Mouse (Mus musculus): ENCODE measurements around the gene Mast4.

Mast4 gene

DNA sequence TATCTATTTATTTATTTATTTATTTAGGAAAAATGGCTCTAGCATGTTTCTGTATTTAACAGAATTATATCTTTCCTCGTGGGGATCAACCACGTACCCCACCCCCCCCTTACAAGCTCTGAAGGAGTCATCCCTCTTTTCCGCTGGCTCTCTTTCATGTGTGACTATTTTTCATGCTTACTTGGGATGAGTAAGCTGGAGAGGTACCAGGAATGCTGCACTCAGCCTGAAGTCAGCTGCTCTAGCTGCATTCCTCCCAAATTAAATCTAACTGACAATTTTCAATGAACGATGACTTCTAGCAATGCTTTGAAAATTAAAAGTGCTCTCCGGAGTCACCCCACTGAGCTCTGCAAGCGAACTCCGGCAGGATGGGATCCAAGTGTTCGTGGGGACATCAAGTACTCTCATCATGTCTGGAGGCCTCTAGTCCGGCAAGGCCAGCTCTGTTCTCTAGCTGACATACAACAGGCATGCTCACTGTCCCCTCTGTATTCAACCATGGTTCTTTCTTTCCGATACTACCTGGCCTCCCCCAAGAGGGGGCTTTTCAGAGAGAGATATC is 547.5 kb downstream of the Mast4 start:
- DNase-seq (ENCODE audit: low spot score), result no peak

DNA sequence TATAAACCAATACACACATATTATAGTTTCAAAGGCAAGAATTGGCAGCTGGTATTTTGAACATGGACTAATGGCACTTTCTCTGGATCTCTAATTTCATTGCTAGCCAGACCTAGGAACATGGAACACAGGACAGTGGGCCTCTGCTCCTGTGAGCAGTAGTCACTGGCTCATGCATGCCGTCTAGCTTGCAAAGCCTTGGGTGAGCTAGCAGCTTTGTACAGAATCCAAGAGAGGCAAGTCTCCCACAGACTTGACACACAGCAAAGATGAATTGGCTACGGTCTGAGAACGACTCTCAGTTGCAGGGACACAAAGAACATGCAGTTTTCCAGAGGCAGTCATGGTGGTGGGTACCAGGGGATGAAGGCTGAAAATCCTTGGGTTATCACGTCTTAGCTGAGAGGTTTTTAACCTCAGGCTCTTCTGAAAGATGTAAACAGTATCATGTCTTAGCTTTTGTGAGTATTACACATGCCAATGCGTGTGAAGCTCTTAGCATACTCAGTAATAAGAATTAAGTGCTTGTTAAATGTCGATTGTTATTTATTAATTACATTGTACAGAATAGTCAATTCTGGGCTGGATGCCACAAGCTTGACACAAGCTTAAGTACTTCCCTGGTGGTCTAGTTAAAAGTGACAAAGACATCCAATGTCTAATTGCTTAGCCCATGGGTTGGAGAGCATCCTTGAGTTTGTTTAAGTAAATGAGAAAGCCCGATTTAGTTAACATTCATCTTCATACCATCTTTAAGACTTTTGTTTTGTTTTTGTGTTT is 550.6 kb downstream of the Mast4 start:
- no peak for DNase-seq (ENCODE audit: low spot score)

- DNase-seq (ENCODE audit: low spot score), result no peak
Measured at GRCm38 (mm10) chr13:102779275-102779674, 555.0 kb downstream of the Mast4 start.

GRCm38 (mm10) chr13:102778859-102779258 is 555.4 kb downstream of the Mast4 start:
- no peak for DNase-seq (ENCODE audit: low spot score)

GRCm38 (mm10) chr13:102775506-102775905 is 558.8 kb downstream of the Mast4 start:
- no peak for DNase-seq (ENCODE audit: low spot score)

DNA sequence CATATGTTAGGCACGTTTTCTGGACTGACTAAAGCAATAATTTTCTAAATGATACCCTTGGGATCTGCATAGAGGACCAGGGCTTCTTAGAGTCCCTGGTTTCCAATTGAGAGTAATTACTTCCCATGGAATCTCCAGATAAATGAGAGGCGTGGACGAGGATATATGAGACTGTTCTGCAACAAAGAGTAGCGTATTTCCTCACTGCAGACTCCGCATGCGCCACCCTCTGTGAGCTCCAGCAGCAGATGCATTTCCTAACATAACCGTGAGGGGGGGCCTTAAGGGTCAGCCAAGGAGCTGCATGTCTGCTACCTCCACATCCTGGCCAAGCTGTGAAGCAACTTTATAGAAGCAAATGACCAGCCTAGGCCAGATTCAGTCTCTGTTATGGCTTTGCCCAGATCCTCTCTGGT is 559.5 kb downstream of the Mast4 start:
- no peak for DNase-seq (ENCODE audit: low spot score)

DNA sequence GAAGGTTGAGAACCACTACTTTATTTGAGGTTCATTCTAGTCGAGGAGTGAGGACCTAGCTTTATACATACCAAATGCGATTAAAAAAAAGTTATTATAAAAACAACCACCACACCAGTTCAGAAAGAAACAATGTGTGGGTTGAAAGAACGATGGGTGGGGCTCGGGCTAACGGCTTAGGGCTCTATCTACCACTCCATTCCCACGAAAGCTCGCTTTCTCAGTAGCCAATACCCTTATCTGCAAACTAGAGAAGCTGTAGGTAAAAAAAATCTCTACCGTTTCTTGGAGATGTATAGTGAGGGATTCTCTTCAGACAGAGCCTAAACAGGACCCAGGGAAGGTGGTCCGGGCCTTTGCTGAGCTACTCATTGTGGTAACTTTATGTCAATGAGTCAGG is 561.1 kb downstream of the Mast4 start:
- no peak for DNase-seq (ENCODE audit: low spot score)

- no peak for DNase-seq (ENCODE audit: low spot score)
Measured at GRCm38 (mm10) chr13:102770194-102770593, 564.1 kb downstream of the Mast4 start.

GRCm38 (mm10) chr13:102768512-102768911 is 565.8 kb downstream of the Mast4 start:
- no peak for DNase-seq (ENCODE audit: low spot score)

GRCm38 (mm10) chr13:102767110-102767509 is 567.2 kb downstream of the Mast4 start:
- DNase-seq (ENCODE audit: low spot score), result no peak

GRCm38 (mm10) chr13:102765216-102765615 is 569.1 kb downstream of the Mast4 start:
- no peak for DNase-seq (ENCODE audit: low spot score)

- no peak for DNase-seq (ENCODE audit: low spot score)
Measured at GRCm38 (mm10) chr13:102764218-102764617, 570.1 kb downstream of the Mast4 start.

DNA sequence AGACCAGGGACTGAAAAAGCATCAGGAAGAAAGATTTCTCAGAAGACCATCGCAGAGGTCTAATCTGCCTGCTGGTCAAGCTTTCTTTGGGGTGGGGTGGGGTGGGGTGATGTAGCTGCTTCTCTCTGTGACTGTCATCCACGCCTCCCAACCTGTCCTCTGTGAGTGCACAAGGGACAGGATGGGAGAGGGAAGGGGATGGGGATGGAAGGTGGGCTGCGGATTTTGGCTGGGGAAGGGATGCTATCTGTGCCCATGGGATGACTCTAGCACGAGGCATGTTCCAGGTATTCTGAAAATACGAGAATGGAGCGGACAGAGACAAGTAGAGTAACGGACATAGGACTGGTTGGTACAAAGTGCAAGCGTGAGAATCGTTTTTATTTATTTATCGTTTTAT is 572.1 kb downstream of the Mast4 start:
- DNase-seq (ENCODE audit: low spot score), result no peak

- DNase-seq (ENCODE audit: low spot score), result no peak
Measured at GRCm38 (mm10) chr13:102761410-102761809, 572.9 kb downstream of the Mast4 start.

GRCm38 (mm10) chr13:102758021-102758420 is 576.3 kb downstream of the Mast4 start:
- no peak for DNase-seq (ENCODE audit: low spot score)

DNA sequence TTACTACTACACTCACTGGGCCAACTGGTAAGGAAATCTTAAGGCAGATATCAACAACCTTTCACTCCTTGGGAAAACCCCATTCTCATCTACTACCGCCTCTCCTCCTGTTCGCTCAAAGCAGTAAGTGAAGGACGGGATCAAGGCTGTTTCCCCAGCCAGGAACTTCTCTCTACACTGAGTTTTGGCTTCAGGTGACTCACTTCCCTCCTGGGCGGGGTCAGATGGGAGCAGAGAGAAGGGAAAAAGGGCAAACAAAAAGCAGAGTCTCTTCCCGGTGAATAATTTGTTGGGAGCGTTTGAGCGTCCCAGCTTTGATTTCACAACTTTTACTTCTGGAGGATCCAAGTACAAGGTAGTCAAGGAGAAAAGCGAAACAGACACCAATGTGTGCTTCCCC is 578.2 kb downstream of the Mast4 start:
- DNase-seq (ENCODE audit: low spot score), result no peak

DNA sequence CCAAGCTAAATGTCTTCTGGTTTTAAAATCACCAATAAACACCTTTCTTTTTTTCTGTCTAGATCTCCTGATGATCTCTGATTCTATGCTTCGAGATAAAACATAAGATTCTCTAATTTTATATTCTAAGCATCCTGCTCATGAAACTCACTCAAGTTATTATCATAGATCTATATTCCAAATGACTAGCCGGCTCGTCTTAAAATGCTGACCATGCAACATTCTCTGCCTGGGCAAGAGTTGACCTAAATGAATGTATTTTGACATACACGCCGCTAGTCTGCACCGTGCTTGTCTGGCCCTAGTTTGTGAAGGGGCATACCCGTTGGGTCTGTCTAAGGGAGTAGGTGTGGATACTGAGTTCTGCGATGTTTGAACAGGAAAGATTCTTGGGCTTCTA is 579.2 kb downstream of the Mast4 start:
- no peak for DNase-seq (ENCODE audit: low spot score)

DNA sequence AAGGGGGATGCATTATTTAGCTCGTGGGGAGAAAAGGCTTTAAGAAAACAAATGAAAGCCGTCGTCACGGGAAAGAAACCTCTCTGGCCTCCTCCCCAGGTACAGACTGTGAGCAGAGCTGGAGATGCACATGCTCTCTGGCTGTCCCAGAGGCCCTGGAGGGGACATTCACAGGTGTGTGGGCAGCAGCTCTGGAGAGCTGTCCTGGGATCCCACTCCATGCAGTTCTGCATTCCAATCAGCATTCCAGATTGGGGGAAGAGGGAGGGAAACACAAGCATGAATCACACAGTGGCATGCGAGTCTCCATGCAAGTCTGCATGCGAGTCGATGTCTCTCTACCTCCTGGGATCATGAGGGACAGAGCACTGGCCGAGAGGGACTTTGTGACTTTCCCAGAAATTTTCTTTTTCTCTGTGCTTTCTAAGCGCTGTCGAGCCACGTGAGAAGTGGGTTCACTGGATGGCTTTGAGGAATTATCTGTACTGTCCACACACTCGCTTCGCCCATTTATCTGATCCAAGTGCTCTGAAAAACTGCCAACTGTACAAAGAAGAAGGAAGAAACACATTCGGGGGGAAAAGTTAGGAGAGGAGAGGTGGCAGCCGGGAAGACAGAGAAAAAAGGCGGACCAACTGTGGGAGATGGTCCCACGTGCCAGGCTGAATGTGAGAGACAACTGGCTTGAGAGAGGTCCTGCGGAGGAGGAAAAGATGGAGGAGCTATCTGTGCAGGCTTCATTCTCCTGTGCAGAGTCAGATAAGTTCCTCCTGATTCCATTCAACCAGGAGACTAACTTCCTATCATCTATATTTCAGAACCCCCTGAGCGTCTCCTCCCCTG is 580.4 kb downstream of the Mast4 start:
- DNase-seq (ENCODE audit: low spot score), result no peak

DNA sequence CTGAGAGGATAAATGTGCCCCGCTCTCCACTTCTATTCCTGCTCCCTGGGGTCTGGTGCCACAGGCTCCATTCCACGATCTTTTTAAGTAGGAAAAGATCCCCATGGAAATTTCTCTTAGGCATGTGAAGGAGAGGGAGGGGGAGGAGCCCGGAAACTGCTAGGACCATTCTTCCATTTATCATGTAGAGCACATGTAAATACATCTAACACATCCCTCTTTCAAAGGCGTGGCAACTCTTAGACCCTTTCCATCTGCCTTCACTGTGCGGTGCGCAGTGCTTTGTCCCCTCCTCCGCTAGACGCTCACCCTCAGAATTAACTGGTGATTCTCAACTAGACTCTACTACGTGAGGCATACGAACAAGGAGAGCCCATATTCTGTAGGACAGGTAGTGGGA is 584.4 kb downstream of the Mast4 start:
- DNase-seq (ENCODE audit: low spot score), result no peak

GRCm38 (mm10) chr13:102749194-102749593 is 585.1 kb downstream of the Mast4 start:
- DNase-seq (ENCODE audit: low spot score), result no peak

GRCm38 (mm10) chr13:102746803-102747561 is 587.3 kb downstream of the Mast4 start:
- DNase-seq (ENCODE audit: low spot score), result no peak

Measured in ovary, postnatal 36 days (tissue).